24 mouse cellular contexts compared by ENCODE assay signal in the genomic region with DNA sequence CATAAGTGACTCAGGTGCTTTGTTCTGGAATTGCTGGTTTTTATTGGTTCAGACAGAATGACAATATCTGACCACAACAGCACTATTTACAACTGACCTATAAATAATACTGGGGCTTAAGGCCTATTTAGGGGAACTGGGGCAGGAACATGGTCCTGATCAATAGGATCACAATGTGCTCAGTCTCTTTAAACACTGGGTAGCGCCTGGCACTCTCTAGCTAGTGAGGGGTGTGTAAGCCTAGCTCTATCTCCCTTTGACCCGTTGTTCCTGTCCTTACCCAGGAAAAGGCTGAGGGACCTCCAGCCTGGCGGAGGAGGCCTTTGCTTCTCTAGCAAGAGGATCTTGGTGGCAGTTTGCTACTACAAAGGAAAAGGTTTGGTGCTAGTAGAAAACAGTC.
"Had no signal": no experiment of that assay in that cellular context is flagged by ENCODE, and none has a peak within 500 bp of the region (broad histone marks: within the 10 kb centered on the region; RNA-seq: fewer than 3 reads in every experiment).

No protein-coding gene starts in this region.

- H3K9me3 ChIP-seq: heart, embryonic 10.5 days; heart, embryonic 12.5 days; hindbrain, embryonic 13.5 days; hindbrain, embryonic 15.5 days; kidney, embryonic 15.5 days; limb, embryonic 13.5 days; limb, embryonic 15.5 days; liver, embryonic 13.5 days had no signal

- ATAC-seq: hindbrain, postnatal 0 days; intestine, embryonic 16.5 days had no signal

- H3K27me3 ChIP-seq: heart, embryonic 12.5 days; hindbrain, embryonic 13.5 days; hindbrain, embryonic 15.5 days; kidney, embryonic 15.5 days; limb, embryonic 13.5 days; limb, embryonic 15.5 days; liver, embryonic 13.5 days had no signal

- DNase-seq: gastrocnemius, postnatal 14 days; gastrocnemius, postnatal 36 days; heart, adult 18-20 months; heart, postnatal 10 days; kidney, adult 11 months; kidney, adult 2 months; kidney, adult 9 months; kidney, postnatal 14 days; kidney, postnatal 36 days; layer of hippocampus, adult 9-11 months; layer of hippocampus, postnatal 36 days; left cerebral cortex, postnatal 4 days; liver, embryonic 13.5 days had no signal

- H3K4me3 ChIP-seq: heart, embryonic 10.5 days; heart, embryonic 12.5 days; hindbrain, embryonic 13.5 days; hindbrain, embryonic 15.5 days; kidney, embryonic 15.5 days; limb, embryonic 13.5 days; limb, embryonic 15.5 days; liver, embryonic 13.5 days had no signal

- H3K36me3 ChIP-seq: heart, embryonic 10.5 days; heart, embryonic 12.5 days; hindbrain, embryonic 13.5 days; hindbrain, embryonic 15.5 days; kidney, embryonic 15.5 days; limb, embryonic 13.5 days; limb, embryonic 15.5 days; liver, embryonic 13.5 days had no signal

- H3K27ac ChIP-seq: heart, embryonic 10.5 days; hindbrain, embryonic 13.5 days; hindbrain, embryonic 15.5 days; hindbrain, postnatal 0 days; kidney, embryonic 15.5 days; kidney, postnatal 0 days; limb, embryonic 13.5 days; limb, embryonic 15.5 days; liver, embryonic 13.5 days had no signal

- H3K4me2 ChIP-seq: heart, embryonic 12.5 days; hindbrain, embryonic 13.5 days; hindbrain, embryonic 15.5 days; kidney, embryonic 15.5 days; limb, embryonic 13.5 days; limb, embryonic 15.5 days; liver, embryonic 11.5 days; liver, embryonic 13.5 days had no signal

- H3K9ac ChIP-seq: heart, embryonic 12.5 days; hindbrain, embryonic 13.5 days; hindbrain, embryonic 15.5 days; kidney, embryonic 15.5 days; limb, embryonic 13.5 days; limb, embryonic 15.5 days; liver, embryonic 13.5 days had no signal
